Mouse (Mus musculus) adrenal gland, postnatal 14 days (tissue): Measurements from ENCODE around the gene Sptb. TPM values are rescaled to one million over a fixed set of nuclear protein-coding genes. Genes with fewer than 3 reads are reported as not detected.

Source experiments
- DNase-seq: peaks from one replicate; pipeline ENCODE4 v3.0.0; 2021; ENCODE audit warnings: mixed read lengths
- total RNA-seq: library from RNA; stranded (reverse); gene quantifications from 2 replicates; pipeline ENCODE4 v1.2.3, GENCODE M21; 2021

The Sptb gene
- total RNA-seq, 1 experiment from 2014 or later, result 51.5 TPM

DNA sequence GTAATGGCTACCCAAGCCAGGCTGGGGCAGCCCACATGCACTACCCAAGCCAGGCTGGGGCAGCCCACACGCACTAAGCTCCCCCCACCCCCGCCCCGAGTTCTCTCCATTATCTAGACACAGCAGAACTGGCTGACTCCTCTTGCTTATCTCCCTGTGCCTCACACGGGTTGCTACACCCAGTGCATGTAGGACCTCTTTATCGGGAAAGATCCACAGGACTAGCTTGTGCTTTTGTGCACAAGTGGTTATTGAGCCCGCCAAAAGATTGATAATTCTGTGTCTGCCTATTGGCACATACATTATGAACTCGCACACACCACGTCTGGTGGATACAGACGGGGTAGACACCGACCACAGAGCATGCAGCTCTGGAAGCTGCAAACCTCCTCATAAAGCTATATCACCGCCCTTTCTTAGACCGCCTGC lies 36.5 kb downstream of the Sptb start:
- no peak for DNase-seq

DNA sequence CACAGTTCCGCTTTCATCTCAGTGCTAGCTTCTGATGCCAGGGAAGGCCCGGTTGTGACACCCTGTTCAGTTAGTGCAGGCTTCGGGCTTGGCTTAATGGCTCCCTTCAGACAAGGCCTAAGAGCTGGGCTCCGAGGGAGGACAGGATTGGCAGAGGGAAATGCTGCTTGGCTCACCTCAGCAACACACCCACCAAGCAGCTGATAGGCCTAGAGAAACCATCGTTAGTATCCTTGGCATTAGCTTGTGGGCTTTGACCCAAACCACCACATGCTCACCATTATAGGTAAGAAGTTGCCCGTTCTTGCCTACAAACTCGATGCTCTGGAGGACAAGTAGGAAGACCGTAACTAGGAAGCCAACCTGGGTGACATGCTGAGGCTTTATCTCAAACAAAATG lies 38.3 kb downstream of the Sptb start:
- no peak for DNase-seq

DNA sequence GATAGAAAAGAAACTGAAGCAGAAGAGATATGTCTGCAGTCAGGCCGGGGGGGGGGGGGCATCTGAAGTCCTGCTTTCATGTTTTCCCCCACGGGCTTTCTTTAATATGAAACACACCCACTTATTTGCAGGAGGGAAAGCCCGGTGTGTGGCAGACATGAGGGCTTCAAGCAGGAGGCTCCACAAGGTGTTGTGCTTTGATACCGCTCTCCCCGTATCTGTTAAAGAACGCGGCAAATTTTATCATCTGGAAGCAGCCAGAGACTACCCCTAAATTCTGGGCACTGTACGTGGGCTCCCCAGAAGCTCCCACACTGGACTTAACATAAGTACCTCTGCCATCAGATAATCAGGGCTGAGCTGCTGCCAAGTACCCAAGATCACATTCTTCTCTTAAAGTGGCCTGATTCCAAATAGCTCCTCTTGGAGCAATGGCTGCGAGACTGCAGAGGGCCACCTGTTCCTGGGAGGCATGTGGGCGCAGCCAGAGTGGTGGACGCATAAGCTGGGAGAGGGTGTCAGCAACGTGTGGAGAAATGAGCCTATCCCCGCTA lies 39.7 kb downstream of the Sptb start:
- no peak for DNase-seq

DNA sequence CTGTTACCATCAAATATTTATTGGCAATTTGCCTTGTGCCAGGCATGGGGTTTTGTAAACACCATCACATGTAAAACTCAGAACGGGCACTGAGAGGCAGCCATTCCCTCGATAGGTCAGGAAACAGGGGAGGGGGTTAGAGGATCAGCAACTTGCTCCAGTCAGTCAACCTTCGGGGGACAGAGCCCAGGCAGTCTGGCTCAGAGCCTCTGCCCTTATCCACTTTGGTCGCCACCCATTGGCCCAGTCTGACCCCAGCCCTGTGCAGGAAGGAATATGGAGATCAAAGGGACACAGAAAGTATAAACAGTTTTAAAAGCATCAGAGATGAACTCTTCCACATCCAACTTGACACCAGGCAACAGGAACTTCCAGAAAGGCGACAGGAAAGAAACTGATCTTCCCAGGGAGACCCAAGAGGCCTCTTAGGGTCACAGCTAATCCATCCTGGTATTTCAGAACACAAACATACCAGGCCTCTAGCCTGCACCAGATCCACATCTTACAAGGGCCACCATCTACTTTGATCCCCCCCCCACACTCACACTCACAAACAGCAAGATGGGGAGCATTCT lies 40.3 kb downstream of the Sptb start:
- no peak for DNase-seq

DNA sequence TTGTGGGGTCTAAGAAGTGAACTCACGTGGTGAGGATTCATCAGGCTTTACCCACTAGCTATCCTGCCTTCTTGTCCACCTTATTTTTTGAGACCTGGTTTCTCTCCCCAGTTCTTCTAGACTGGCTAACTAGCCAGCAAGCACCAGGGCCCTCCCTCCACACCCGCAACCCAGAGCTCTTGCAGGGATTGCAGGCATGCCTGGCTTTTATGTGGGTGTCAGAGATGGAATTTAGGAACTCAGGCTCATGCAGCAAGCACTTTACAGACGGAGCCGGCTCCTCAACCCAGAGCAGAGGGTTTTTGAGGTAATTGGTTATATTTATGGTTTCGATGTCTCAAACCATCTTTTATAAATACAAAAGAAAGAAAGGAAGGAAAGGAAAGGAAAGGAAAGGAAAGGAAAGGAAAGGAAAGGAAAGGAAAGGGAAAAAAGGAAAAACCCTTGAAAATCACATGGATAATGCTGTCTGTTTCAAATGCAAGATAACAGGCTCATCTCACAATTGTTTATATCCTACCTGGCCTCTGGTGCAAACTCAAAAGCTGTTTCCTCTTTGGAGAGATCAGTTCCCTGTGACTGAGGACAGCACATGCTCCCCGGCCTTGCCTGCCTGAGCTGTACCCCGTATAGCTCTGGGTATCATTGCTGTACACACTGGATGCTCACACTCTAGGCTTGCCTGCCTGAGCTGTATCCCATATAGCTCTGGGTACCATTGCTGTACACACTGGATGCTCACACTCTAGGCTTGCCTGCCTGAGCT lies 41.5 kb downstream of the Sptb start:
- DNase-seq, result no peak

DNA sequence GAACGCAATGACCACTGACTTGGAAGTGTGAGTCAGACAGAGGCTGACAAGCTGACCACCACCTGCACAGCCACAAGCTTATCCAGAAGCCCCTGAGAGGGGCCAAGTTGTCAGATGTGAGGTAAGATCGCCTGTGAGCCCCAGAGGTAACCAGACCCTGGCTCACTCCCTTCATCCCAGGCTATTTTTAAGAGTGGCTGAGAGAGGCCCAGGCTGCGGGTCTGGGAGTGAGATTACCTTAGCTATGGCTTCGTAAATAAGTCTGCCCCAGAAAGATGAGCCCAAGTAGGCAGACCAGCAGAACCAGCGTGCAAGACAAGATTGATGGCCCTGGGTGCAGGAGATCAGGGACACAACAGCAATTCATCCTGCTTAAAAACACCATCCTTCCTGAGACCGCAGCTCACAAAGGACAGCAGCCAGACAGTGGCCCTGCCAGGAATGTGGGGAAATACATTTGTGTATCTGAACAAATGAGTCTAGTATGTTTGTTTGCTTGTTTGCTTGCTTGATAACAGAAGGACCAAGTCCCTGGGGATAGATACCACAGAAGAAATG lies 58.5 kb downstream of the Sptb start:
- peak; percentile 77 for DNase-seq

DNA sequence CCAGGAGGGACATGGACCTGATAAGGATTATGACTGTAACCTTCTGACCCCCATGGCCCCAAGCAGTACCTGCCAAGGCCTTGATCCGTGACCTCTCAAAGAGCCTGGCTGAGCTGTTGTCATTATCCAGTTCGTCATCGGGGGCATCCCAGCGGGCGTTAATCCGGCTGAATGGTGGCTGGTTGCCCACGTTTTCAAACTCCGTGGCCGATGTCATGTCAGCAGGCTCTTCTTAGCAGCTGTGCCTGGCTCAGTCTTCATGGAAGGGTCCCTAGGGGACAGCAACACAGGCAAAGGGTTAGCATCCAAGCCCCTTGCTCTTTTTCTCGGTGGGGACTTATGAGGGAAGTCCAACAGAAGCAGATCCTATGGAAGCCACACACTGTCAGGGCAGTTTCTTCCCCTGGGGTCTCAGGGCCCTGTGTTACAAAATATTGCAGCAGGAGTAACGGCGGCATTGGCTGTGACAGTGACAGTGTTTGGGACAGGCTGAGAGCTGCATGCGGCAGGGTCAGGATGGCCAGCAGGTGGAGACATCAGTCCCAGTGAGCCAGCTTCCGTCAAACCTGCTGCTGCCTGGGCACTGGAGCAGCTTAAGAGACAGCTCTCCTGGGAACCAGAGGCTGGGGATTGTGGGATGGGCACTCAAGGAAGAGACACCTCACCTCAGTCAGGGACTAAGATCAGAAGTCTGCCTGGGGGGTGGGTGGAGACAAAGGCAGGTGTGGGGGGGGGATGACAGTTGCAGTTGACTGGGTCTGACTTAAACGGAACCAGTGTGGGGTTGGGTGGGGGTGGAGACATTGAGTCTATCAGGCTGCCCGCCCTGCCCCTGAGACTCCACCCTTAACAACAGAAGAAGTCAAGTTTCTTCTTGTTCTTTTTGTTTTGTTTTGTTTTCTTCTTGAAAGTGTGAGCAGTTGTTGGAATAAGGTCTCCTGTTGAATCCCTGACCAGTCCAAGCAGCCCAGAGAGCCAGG lies 60.3 kb downstream of the Sptb start:
- DNase-seq, result peak; percentile 88

DNA sequence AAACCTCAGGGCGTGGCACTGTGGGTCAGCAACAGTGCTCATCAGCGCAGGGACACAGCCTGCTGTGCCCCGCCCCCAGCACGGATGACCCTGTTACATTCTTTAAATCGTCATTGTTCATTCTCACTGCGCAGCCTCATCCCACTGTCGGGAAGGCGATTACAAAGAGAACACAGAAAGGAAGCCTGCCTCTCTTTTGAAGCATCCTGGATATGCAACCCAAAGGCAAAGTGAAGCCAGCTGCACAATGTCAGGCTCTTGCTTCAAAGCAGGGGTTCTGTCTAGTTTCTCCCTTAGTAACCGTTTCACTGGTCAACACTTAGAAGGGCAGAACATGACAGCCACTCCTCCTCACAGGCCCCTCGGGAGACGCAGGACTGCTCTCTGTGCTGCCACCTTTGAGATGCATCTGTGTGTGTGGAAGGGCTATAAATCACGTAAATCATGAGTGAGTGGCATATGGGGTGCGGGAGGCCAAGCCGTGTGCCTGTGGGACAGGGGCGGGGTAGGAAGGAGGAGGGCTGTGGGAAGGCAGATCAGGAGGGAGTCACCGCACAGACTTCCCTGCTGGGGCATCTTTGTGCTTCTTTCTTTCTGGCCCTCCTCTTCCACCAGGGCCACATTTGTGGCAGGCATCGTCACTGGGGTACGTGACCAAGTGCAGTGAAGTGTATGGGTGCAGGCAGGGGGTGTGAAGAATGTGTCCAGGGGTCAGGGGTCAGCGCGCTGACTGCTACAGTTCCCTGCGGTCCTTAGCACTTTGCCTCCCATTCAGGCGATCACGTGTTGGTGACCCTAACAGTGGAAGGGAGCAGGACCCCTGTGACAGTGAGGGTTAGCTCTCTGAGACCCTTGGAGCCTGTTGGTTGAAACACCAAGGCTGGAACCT lies 64.9 kb downstream of the Sptb start:
- DNase-seq, result no peak

DNA sequence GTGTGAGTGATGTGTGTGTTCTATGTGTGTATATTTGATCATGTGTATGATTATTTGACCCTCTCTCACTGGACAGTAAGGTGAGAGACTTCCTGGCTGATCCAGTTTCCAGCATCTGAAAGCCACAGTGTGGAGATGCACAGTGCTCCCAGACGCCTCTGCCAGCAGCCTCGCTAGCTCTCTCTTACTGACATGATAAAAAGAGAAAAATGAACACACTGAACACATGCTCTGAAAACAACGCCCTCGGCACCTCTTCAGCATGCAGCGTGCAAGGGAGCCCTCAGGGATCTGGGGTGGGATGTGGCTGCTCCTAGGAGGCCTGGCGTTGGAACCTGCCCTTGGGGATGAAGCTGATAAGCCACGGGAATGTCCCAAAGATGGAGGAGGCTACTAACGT lies 66.7 kb downstream of the Sptb start:
- DNase-seq, result no peak

DNA sequence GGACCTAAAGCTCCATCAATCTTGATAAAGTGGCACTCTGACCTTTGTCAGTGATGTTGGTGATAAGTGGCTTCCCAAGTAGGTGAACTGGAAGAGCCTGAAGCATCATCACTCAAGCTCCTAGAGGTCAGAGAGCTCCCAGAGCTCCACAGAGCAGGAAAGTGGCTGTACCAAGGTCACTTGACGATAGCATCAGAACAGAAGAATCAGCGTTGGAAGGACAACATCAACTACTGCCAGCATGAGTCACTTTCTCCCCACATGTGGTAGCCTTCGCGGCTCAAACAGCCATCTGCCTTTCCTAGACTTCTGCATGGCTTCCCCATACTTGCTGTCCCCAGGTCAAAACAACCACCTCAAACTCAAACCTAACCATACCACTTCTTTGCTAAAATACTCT lies 67.7 kb downstream of the Sptb start:
- peak; percentile 68 for DNase-seq

DNA sequence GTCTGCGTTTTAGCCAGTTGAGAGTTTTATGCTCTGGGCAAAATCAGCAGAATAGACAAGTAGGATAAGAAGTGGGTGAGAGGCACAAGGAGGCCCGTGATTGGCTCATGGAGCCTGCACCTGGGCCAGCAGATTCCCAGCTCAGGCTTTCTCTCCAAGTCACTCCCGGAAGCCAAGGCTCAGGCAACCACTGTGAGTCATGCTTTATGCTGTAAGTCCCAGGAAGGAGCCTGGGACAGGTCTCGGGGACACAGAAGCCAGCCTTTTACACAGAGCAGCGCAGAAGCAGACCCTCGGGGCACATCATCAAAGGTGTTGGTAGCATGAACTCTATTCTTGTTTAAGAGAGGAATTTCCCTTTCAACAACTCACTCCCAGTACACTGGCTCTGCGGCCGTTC lies 69.7 kb downstream of the Sptb start:
- no peak for DNase-seq

DNA sequence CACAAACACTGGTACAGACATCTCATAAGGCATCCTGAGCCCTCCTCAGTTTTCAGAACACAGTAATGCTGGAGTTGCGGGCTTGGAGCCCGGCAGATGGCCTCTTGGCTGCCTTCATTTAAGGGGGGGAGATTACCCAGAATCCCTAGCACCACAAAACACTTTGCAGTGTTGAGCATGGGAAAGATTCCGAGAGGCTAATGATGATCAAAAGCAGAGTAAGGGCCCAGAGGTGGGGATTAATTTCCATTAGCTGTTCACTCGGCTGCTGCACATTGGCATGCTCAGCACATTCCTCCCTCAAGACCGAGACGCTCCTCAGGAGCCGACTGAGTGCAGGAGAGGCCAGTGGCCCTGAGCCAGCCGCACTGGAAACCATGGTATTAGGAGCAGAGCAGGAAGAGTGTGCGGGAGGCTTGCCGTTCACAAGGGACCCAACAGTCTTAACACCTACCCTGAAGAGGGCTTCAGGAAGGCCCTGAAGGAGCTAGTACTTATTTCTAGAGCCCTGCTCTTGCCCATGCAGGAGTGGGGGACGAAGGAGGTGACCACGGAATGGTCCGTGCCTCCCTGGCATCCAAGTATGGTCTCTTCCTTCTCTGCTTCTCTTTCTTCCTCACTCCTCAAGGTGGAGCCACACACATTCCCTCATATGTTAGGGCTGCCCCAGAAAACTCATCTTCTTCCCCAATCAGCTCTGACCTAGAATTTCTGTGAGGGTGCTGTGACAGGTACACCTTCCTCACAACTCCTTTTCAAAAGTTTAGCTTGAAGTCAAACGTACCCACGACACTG lies 75.3 kb downstream of the Sptb start:
- DNase-seq, result no peak

DNA sequence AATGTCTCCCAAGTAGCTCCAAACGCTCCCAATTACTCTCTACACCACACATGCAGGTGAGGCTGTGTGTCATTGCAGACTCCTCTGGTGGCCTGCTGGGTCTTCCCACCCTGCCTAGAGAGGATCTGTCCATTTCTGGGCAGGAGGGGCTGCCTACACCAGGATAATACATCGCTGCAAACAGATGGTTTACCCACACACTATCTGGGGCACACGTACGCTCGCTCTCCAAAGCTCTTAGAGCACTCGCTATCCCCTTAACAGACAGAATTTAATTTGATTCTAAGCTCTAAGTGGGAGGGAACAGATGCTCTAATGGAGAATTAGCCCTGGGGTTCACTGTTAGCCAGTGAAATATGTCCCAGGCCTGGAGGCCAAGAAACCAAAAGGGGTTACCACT lies 87.0 kb downstream of the Sptb start:
- no peak for DNase-seq

DNA sequence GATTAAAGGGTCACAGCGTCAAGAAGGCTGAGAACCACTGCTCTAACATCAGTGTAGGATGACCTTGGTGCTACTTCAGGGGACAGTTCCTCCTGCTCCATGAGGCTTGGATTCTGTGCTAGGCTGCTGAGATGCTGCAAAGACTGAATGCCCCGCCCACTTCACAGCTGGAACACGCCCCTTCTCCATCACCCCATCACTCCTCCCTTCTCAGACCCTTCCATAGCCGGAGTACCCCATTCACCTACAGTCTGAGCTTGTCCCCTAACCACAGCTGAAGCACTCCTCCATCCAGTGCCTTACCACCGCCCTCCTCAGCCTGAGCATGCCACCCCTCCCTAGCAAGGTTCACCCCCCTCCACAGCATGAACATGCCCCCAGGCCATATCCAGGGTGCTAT lies 90.5 kb downstream of the Sptb start:
- no peak for DNase-seq

DNA sequence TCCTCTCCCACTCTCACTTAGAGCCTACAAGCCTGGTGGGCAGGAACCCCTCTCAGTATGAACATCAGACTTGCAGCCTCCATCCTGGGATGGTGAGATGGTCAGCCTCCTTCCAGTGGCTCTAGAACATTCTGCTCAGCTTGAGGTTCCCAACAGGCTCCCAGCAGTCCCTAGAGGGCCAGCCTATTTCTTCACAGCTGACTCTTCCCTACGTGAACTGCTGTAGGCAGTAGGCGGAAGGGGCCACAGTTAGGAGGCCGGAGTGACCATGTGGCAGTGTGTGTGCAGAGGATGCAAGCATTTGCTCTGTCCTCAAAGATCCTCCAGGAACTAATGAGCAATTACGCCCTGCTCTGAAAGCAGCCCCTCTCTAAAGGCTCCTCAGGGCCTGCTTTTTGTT lies 92.2 kb downstream of the Sptb start:
- DNase-seq, result no peak

DNA sequence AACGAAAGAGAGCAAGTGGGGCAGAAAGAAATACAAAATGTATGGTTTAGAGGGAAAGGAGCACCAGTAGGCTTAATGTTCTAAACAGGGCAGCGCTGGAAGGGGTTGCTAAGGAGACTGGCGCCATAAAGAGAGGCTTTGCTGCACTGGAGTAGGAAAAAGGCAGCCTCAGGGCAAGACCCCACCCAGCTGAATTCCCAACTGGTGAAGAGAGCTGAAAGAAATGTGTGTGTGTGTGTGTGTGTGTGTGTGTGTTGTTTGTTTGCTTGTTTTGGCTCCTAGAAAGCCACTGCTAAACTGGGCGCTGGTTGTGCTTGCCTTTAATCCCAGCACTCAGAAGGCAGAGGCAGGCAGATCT lies 94.8 kb downstream of the Sptb start:
- DNase-seq, result no peak

DNA sequence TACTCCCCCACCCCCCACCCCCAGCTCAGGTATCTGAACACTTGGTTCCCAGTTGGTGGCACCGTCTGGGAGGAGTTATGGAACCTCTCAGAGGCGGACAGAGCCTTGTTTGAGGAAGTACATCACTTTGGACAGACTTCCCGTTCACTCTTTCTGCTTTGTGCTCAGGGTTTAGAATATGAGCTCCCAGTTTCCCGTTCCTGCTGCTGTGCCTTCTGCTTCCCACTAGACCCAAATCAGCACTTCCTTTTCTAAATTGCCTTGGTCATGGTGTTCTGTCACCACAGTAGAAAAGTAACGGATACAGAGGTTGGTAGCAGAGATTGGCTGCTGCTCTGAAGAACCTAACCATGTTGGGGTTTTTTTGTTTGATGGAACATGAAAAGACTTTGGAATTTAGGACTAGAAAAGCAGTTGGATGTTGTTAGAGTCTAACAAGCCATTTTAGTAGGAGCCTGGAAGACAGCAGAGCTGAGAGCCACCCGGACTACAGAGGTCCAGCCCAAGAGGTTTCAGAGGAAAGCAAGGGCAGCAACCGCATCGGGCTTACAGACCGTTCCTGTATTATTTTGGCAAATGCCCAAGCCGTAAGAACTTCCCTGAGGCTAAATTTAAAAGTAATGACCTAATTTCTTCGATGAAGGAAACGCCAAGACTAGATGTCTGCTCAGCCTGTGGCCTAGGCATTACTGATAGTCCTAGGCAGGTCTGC lies 95.3 kb downstream of the Sptb start:
- DNase-seq, result no peak

DNA sequence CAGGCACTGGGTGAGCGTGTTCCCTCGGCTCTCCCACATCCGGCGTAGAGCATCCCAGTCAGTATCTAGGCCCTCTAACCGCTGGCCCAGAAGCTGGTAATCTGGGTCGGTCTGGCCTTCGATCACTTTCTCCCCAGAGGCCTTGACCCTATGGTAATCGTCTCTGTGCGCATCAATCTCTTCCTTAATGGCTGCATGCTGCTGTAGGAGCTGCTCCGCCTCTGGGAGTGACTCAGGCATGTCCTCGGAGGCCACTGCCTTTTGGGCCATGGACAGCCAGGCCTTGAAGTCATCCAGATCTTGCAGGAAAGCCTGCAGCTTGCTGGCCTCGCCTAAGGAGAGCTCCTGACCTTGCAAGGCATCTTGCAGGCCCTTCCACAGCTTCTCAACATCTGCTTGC lies 97.7 kb downstream of the Sptb start:
- DNase-seq, result peak; percentile 78

DNA sequence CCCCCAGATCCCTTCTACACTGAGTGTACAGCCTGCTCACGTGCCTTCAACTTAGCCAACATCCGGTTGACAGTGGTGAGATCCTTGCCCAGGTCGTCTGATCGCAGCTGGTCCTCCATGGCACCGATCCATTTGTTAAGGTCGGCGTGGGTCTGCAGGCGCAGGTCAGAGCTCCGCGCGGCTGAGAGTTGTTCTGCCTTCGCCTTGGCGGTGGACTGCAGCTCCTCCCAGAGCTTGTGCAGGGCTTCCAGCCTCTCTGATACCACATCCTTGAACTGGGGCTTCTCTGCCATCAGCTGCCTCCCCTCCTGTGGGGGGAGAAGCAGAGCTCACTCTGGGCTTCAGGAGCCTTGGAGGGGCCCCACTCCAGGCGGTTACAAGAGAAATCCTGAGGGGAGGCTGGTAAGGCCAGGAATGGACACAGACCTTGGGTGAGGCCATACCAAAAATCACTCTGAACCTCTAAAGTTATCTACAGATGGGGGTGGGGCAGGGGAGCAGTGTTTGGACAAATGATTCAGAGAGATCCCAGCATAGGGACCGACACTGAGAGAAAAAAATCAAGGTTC lies 101.3 kb downstream of the Sptb start:
- DNase-seq, result peak; percentile 62

DNA sequence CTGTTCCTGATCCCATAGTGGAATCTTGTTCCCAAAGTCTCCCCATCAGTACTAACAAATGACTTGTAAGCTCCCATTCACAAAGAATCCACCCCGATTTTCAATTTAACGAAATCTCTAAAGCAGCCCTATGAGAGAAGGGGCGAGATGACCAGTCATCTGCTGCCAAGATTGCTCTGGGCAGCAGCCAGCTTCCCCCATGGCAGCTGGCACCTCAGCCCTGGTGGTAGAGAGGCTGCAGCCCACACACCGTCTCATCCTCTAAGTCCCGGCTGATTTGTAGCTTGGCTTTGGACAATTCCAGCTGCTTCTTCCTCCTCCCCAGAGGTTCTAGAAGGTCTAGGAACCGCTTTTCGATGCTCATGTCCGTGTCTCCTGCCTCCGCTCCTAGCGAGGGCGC lies 102.1 kb downstream of the Sptb start:
- DNase-seq, result no peak
